Comparison of ENCODE assay signal across 8 mouse cellular contexts in the genomic region with DNA sequence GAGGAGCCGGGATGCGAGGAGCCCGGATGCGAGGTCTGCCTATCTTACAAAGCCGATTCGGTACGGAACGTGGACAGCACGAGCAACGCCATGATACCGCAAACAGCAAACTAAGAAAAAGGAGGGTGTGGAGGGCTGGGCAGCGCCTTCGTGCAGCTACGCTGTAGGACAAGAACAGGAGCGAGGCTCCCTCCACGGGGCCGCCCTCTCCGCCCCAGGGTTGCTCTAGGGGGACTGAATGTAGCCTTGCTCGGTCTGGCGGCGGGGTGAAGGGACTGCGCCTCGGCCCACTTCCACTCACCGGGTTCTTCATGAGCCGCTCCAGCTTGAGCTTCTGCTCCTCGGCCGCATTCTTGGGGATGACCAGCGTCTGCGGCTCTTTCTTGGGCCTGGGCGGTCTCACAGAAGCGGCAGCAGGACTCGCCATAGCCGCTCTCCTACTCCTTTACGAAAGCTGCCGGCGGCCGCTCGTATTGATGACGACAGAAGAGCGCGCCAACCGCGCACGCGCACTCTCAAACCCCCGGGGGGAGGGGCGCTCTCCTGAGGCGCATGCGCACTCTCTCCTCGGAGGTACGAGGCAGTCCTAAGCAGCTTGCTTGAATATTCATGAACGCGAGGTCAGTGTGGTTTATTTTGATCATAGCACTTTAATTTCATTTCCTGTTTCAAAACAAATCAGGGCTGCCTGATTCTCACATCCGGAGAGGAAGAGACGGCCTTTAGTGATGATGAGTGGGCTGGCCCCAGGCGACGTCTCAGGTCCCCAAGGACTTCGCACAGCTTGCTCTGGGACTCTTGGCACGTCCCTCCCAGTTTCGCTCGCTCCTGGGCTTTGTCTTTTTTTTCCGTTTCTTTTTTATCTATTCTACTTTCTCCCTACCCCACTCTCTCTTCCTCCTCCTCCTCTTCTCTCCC. TPM values are rescaled to one million over a fixed set of nuclear protein-coding genes. Genes with fewer than 3 reads are reported as not detected.
DNase-seq lines count a peak whose midpoint lies in the region; ATAC-seq and TF ChIP-seq lines count a peak whose summit lies in the region.

A gene (minus strand): TSS at position 490 of the 918 bp plus-strand sequence.

- H3K4me1 ChIP-seq in embryonic facial prominence, embryonic 13.5 days: peaks cover 12% of the 10 kb centered on the region
- peaks cover 7% of the 10 kb centered on the region; the same call in 1 of the 2 replicates for H3K4me1 ChIP-seq in kidney, adult 2 months (ENCODE audit: control insufficient read depth, insufficient read depth, low read length)
- H3K4me1 ChIP-seq in limb, embryonic 12.5 days (replicated peaks): peaks cover 12% of the 10 kb centered on the region
- H3K4me1 ChIP-seq in midbrain, embryonic 15.5 days: peaks cover 14% of the 10 kb centered on the region
- peaks cover 4% of the 10 kb centered on the region; the same call in 1 of the 2 replicates for H3K4me1 ChIP-seq in spleen, adult 2 months (ENCODE audit: control insufficient read depth, insufficient read depth, insufficient read length)

- H3K4me3 ChIP-seq in embryonic facial prominence, embryonic 13.5 days: peak within 1 kb of the TSS; percentile 99
- H3K4me3 ChIP-seq in kidney, adult 2 months (ENCODE audit: insufficient read depth, low read depth, low read length): peak within 1 kb of the TSS; percentile 94
- peak within 1 kb of the TSS; percentile 98 for H3K4me3 ChIP-seq in limb, embryonic 12.5 days (replicated peaks)
- H3K4me3 ChIP-seq in midbrain, embryonic 15.5 days: peak within 1 kb of the TSS; percentile 90
- peak within 1 kb of the TSS; percentile 91 for H3K4me3 ChIP-seq in spleen, adult 2 months (ENCODE audit: extremely low read depth, insufficient read depth, insufficient read length)

- TF ChIP-seq CTCF in kidney, adult 2 months (conservative IDR thresholded peaks at IDR 0.05; ENCODE audit: insufficient read depth, insufficient read length, low read depth, low read length): no peak
- TF ChIP-seq CTCF in spleen, adult 2 months (IDR thresholded peaks at IDR 0.05; ENCODE audit: extremely low read depth, insufficient read depth, insufficient read length, insufficient replicate concordance): no peak

- ATAC-seq in embryonic facial prominence, embryonic 13.5 days (ENCODE audit: insufficient number of reproducible peaks, insufficient read depth, low FRiP score, low TSS enrichment, low read depth): peak; percentile 73
- ATAC-seq in limb, embryonic 12.5 days (ENCODE audit: insufficient number of reproducible peaks, insufficient read depth, low FRiP score, low TSS enrichment, low read depth): peak; percentile 82
- peak; percentile 83 for ATAC-seq in midbrain, embryonic 15.5 days (replicated peaks)

- H3K27ac ChIP-seq in embryonic facial prominence, embryonic 13.5 days: peak within 1 kb of the TSS; percentile 86
- peak within 1 kb of the TSS; percentile 67 for H3K27ac ChIP-seq in kidney, adult 2 months (ENCODE audit: insufficient read depth, low read depth, low read length)
- H3K27ac ChIP-seq in limb, embryonic 12.5 days: peak within 1 kb of the TSS; percentile 70; the same call in 1 of the 2 replicates
- peak within 1 kb of the TSS; percentile 86 for H3K27ac ChIP-seq in midbrain, embryonic 15.5 days
- H3K27ac ChIP-seq in spleen, adult 2 months (ENCODE audit: insufficient read depth, low read length): peak within 1 kb of the TSS; percentile 70

- no peaks in the 10 kb centered on the region for H3K9me3 ChIP-seq in embryonic facial prominence, embryonic 13.5 days
- H3K9me3 ChIP-seq in limb, embryonic 12.5 days: peaks cover 2% of the 10 kb centered on the region; the same call in 1 of the 2 replicates
- no peaks in the 10 kb centered on the region for H3K9me3 ChIP-seq in midbrain, embryonic 15.5 days

- H3K27me3 ChIP-seq in embryonic facial prominence, embryonic 13.5 days: no peaks in the 10 kb centered on the region
- no peaks in the 10 kb centered on the region for H3K27me3 ChIP-seq in kidney, adult 2 months (replicated peaks; ENCODE audit: control insufficient read depth, insufficient read depth, low read length)
- H3K27me3 ChIP-seq in limb, embryonic 12.5 days: no peaks in the 10 kb centered on the region
- H3K27me3 ChIP-seq in midbrain, embryonic 15.5 days (replicated peaks): no peaks in the 10 kb centered on the region
- no peaks in the 10 kb centered on the region for H3K27me3 ChIP-seq in spleen, adult 2 months (ENCODE audit: control insufficient read depth, insufficient read depth, low read length)

- peaks cover 35% of the 10 kb centered on the region for H3K36me3 ChIP-seq in embryonic facial prominence, embryonic 13.5 days
- no peaks in the 10 kb centered on the region; the same call in 1 of the 2 replicates for H3K36me3 ChIP-seq in kidney, adult 2 months (ENCODE audit: control insufficient read depth, insufficient read depth, low read length)
- H3K36me3 ChIP-seq in limb, embryonic 12.5 days: peaks cover 36% of the 10 kb centered on the region
- peaks cover 26% of the 10 kb centered on the region for H3K36me3 ChIP-seq in midbrain, embryonic 15.5 days (replicated peaks)
- H3K36me3 ChIP-seq in spleen, adult 2 months (ENCODE audit: control insufficient read depth, insufficient read depth, low read length): peaks cover 14% of the 10 kb centered on the region

- TF ChIP-seq POLR2A in kidney, adult 2 months (IDR thresholded peaks at IDR 0.05; ENCODE audit: low read depth, low read length): no peak
- TF ChIP-seq POLR2A in spleen, adult 2 months (IDR thresholded peaks at IDR 0.05; ENCODE audit: low read depth, low read length): peak; percentile 39

- whole genome bisulfite sequencing in embryonic facial prominence, embryonic 13.5 days: under 1% methylated on average over 62 of the region's 62 CpGs
- under 1% methylated on average over 62 of the region's 62 CpGs for whole genome bisulfite sequencing in kidney, adult 2 months
- WGBS in limb, embryonic 12.5 days: under 1% methylated on average over 62 of the region's 62 CpGs
- WGBS in midbrain, embryonic 15.5 days: under 1% methylated on average over 62 of the region's 62 CpGs
- WGBS in spleen, adult 2 months: under 1% methylated on average over 62 of the region's 62 CpGs

- peak; percentile 98 for DNase-seq in 3134 (ENCODE audit: extremely low read depth, insufficient read length, low spot score)
- DNase-seq in adrenal gland, postnatal 36 days: peak; percentile 92 to 93
- peak; percentile 93 to 96 for DNase-seq in heart, adult 18-20 months
- peak; percentile 96 for DNase-seq in kidney, adult 2 months
- peak; percentile 86 to 98 for DNase-seq in spleen, adult 2 months (ENCODE audit: low read depth in 1 of 2, low spot score in 2 of 2)

- H3K4me2 ChIP-seq in embryonic facial prominence, embryonic 13.5 days: peak within 1 kb of the TSS; percentile 96
- peak within 1 kb of the TSS; percentile 96 for H3K4me2 ChIP-seq in limb, embryonic 12.5 days
- peak within 1 kb of the TSS; percentile 91 for H3K4me2 ChIP-seq in midbrain, embryonic 15.5 days

- peak within 1 kb of the TSS; percentile 96 for H3K9ac ChIP-seq in embryonic facial prominence, embryonic 13.5 days
- peak within 1 kb of the TSS; percentile 89 for H3K9ac ChIP-seq in limb, embryonic 12.5 days (replicated peaks)
- H3K9ac ChIP-seq in midbrain, embryonic 15.5 days: peak within 1 kb of the TSS; percentile 76

RNA-seq across cellular contexts. Expression of the gene that starts here (rescaled TPM):
- 10 to 100 TPM; 36.2 to 46.0 TPM for total RNA-seq in adrenal gland, postnatal 36 days (2021)
- polyA plus RNA-seq in embryonic facial prominence, embryonic 13.5 days (2015; fragmentation: Nextera tagmentation; extraction: Ambion mirVana): 53.0 and 57.5 TPM in 2 replicates
- total RNA-seq in heart, adult 18-20 months (2021): 10 to 100 TPM; 13.8 to 24.2 TPM
- 9.0 and 14.1 TPM in 2 replicates for polyA plus RNA-seq in kidney, adult 2 months (2012; rRNA removed)
- polyA plus RNA-seq in limb, embryonic 12.5 days (2016; fragmentation: Nextera tagmentation; extraction: Ambion mirVana): 59.1 and 65.1 TPM in 2 replicates
- polyA plus RNA-seq in midbrain, embryonic 15.5 days (2015; fragmentation: Nextera tagmentation; extraction: Ambion mirVana): 54.8 and 55.6 TPM in 2 replicates
- 7.3 and 8.8 TPM in 2 replicates for polyA plus RNA-seq in spleen, adult 2 months (2012; rRNA removed)

Comparison
In these comparisons a context has a peak if more than half of its experiments do, and no peak if none do; other contexts are left out.
1. Peak in every context shown above with its lines: DNase-seq, ATAC-seq, H3K4me3 ChIP-seq and H3K27ac ChIP-seq.